Mouse (Mus musculus) urinary bladder, postnatal 0 days (tissue): Measurements from ENCODE around the gene A4galt. TPM values are rescaled to one million over a fixed set of nuclear protein-coding genes. Genes with fewer than 3 reads are reported as not detected.

Experiments used
- polyA plus RNA-seq: library from polyadenylated mRNA; unstranded; fragments of >200 nt; fragmentation: Nextera tagmentation; extraction: Ambion mirVana; gene quantifications from 2 replicates; pipeline ENCODE4 v1.2.1, GENCODE M21; 2015

Gene A4galt
- polyA plus RNA-seq, result 35.2 and 35.9 TPM in 2 replicates

GRCm38 (mm10) chr15:83251176-83252004, at the start of gene A4galt:
Gene A4galt (minus strand): TSS chr15:83251774.

Other genes with a start within 250 kb of the A4galt start
- 2.4 and 9.2 TPM in 2 replicates for gene Nfam1, start 218.5 kb downstream of the A4galt start, polyA plus RNA-seq
- 47.1 and 51.8 TPM in 2 replicates for gene Serhl, start 162.3 kb downstream of the A4galt start, polyA plus RNA-seq
- 36.8 and 47.8 TPM in 2 replicates for gene Rrp7a, start 129.0 kb downstream of the A4galt start, polyA plus RNA-seq
- 60.1 and 61.5 TPM in 2 replicates for gene Poldip3, start 102.4 kb downstream of the A4galt start, polyA plus RNA-seq
- gene Cyb5r3, start 79.2 kb downstream of the A4galt start, polyA plus RNA-seq, result 212 and 225 TPM in 2 replicates
- 54.4 and 63.4 TPM in 2 replicates for gene Arfgap3, start 98.5 kb upstream of the A4galt start, polyA plus RNA-seq
- 48.7 and 55.0 TPM in 2 replicates for gene Pacsin2, start 212.8 kb upstream of the A4galt start, polyA plus RNA-seq